Mouse (Mus musculus): ENCODE data around the gene Gm11549. TPM values are rescaled to one million over a fixed set of nuclear protein-coding genes. Genes with fewer than 3 reads are reported as not detected.

Gm11549 gene
- polyA plus RNA-seq, 1 experiment = 19.2 TPM

DNA sequence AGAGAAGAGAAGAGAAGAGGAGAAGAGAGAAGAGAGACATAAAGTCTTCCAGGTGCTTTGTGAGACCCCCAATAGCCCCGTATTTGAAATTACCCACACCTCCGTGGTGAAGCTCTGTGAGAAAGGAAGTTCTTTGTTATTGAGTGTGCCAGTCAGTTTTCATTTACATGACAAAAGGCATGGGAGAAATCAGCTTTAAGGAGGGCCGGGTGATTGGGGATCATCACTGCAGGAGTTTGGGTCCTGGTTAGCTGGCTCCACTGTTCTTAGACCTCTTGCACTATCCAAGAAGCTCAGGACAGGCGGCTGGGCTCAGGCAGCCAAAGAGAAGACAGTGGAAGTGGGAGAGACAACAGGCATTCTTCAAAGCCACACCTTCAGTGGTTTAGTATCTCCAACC lies 524 bp upstream of the Gm11549 start:
- no peak for DNase-seq (ENCODE audit: extremely low spot score in 1 of 2, low spot score in 1 of 2)

DNA sequence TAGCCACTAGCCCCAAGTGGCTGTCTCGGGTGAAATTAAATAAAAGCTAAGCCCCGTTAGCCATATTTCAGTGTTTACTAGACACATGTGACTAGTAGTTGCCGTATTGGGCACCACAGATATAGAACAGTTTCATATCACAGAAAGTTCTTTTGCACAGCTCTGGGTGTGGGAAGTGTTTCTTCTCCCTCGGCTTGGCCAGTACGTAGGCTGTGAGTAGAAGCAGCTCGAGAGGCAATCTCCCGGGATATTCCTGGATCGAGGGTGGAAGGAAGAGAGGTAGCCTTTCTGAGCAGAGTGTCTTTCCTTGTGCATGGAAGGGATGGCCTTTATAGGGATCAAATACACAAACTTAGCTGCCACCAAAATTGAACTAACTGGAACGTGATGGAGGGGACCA lies 5.4 kb downstream of the Gm11549 start:
- DNase-seq (ENCODE audit: extremely low spot score in 1 of 2, low spot score in 1 of 2) = peak; percentile 76 to 81

- no peak for DNase-seq (ENCODE audit: extremely low spot score in 1 of 2, low spot score in 1 of 2)
Measured at GRCm38 (mm10) chr3:36511491-36511890, 10.1 kb downstream of the Gm11549 start.

DNA sequence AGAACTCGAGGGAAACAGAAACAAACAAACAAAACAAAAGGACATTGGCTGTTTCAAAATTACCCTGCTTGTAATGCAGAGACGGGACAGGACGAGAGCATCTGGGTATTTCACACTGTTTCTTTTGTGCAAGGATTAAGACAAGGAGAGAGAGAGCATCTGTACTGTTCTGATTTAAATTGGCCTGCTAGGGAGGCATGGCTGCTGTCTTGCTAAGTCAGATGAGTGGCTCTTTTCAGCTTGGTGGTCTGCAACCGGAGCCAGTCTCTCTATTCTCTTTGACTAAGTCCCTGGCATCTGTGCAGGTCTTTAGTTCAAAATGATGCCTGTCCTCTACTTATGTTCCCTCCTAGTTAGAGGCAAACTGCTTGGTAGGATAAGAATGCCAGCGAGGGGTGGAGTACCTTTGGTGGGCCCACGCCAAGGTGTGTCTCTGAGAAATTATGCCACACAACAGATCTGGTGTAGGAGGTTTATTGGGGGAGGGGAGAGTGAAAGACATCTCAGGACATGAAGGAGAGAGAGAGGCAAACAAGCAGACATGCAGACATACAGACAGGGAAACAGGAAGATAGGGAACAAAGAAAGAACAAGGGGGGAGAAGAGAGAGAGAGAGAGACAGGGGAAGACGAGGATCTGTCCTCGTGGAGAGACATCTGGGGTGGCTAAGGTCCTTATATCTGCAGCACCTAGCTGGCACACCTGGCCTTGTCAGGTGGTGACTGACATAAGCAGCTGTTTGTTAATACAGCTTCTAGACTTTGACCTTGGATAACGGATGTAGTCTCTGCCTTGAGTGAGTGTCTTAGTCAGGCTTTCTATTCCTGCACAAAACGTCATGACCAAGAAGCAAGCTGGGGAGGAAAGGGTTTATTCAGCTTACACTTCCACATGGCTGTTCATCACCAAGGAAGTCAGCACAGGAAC lies 15.5 kb downstream of the Gm11549 start:
- DNase-seq (ENCODE audit: extremely low spot score in 1 of 2, low spot score in 1 of 2) = no peak

GRCm38 (mm10) chr3:36505306-36505705 lies 16.3 kb downstream of the Gm11549 start:
- DNase-seq (ENCODE audit: extremely low spot score in 1 of 2, low spot score in 1 of 2) = no peak

GRCm38 (mm10) chr3:36501546-36501945 lies 20.1 kb downstream of the Gm11549 start:
- DNase-seq (ENCODE audit: extremely low spot score in 1 of 2, low spot score in 1 of 2) = no peak

DNA sequence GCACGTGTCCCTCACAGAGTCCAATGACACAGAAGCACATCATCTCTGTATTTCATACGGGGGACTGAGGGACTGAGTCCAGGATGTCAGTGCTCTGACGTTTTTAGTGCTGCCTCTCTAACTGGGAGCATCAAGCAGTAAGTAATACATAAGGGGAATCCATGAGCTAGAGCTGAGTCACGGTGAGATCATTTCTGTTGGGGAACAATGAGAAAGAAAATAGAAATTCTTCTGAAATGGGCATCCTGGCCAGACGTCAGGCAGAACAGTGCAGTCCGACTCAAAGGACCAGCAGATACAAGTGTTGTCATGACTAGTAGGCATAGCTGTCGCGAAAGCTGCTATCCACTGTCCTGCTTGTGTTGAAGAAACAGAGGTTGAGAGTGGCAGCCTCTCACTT lies 20.6 kb downstream of the Gm11549 start:
- DNase-seq (ENCODE audit: extremely low spot score in 1 of 2, low spot score in 1 of 2) = no peak

DNA sequence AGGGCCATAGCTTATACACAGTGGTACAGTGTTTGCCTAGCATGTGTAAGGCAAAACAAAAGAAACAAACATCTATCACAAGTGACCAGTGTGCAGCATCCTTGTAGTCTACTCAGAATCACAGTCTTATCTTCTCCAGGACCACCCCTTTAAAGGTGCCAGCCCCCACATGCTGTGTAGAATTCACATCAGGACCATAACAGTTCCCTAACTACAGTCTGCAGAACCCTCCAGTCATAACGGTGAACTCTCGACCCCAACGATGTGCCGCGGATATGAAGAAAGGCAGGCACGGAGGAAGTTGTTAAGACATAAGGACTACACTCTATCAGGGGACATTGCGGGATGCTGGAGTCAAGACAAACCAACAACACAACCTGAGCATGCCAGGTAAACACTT lies 22.2 kb downstream of the Gm11549 start:
- DNase-seq (ENCODE audit: extremely low spot score in 1 of 2, low spot score in 1 of 2) = no peak

GRCm38 (mm10) chr3:36498224-36498623 lies 23.4 kb downstream of the Gm11549 start:
- no peak for DNase-seq (ENCODE audit: extremely low spot score in 1 of 2, low spot score in 1 of 2)

- peak; percentile 50 to 88 for DNase-seq (ENCODE audit: extremely low spot score in 1 of 2, low spot score in 1 of 2)
Measured at GRCm38 (mm10) chr3:36496746-36497145, 24.9 kb downstream of the Gm11549 start.

GRCm38 (mm10) chr3:36496273-36496672 lies 25.3 kb downstream of the Gm11549 start:
- DNase-seq (ENCODE audit: extremely low spot score in 1 of 2, low spot score in 1 of 2) = no peak

DNA sequence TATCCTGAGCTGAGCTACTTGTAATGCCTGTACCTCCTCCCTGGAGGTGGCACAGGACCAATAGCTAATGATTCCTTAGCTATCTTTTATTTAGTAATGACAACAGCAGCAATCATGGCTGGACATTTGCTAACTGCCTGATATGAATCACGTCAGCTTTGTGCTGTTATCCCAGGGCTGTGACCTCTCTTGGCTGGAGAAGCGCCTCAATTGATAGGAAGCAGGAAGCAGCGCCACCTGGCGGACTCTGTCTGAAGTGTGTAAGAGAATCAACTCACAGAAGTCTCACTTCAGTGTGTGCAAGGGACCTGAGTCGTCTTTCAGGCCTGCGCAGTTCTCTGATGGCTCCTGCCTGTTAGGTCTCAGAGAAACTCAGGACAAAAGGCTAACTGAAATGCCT lies 26.2 kb downstream of the Gm11549 start:
- peak; percentile 48 to 95 for DNase-seq (ENCODE audit: extremely low spot score in 1 of 2, low spot score in 1 of 2)

DNA sequence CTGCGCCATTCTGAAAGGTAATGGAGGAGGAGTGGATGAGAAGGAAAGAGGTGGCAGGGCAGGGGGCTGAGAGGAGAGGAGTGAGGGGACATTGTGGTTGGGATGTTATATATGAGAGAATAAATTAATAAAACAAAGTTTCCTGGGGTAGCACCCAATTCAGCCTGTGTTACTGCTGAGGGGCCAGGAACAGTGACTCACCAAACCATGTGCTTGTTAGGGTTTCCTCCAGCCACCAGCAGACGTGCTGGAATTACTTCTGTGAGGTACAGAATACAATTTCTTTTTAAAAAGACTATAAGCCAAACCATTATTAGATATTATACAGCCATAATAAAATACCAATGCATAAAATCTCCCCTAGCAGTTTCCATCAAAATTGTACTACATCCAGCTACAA lies 27.0 kb downstream of the Gm11549 start:
- DNase-seq (ENCODE audit: extremely low spot score in 1 of 2, low spot score in 1 of 2) = no peak

GRCm38 (mm10) chr3:36493641-36494283 lies 27.9 kb downstream of the Gm11549 start:
- no peak for DNase-seq (ENCODE audit: extremely low spot score in 1 of 2, low spot score in 1 of 2)

GRCm38 (mm10) chr3:36492716-36493391 lies 28.8 kb downstream of the Gm11549 start:
- DNase-seq (ENCODE audit: extremely low spot score in 1 of 2, low spot score in 1 of 2) = no peak

DNA sequence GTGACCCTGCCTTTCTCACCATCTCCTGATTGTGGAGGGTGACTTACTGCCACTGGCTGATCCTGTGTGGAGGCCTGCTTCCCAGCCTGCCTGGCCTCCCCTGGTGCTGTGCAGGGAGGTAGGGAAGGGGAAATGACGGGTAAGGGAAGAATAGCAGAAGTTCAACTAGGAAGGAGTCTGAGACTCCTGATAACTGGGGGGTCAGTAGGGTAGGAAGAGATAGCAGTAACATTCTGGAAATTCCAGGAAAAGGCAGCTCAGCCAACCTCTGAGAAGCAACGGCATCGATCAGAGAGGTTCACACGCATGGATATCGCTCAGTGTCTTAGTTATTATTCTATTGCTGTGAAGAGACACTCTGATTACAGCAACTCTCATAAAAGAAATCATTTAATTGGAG lies 30.1 kb downstream of the Gm11549 start:
- DNase-seq (ENCODE audit: extremely low spot score in 1 of 2, low spot score in 1 of 2) = no peak

DNA sequence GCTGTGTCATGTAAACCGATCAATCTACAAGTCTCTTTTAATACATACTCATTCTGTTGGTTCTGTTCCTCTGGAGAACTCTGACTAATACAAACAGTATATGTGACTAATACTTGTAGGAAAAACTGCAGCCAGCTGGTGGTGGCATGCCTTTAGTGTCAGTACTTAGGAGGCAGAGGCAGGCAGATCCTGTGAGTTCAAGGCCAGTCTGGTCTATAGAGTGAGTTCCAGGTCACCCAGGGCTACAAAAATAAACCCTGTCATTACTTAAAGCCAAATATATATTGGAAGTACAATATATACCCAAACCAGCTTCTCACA lies 32.1 kb downstream of the Gm11549 start:
- no peak for DNase-seq (ENCODE audit: extremely low spot score in 1 of 2, low spot score in 1 of 2)

GRCm38 (mm10) chr3:36488899-36489589 lies 32.6 kb downstream of the Gm11549 start:
- DNase-seq (ENCODE audit: extremely low spot score in 1 of 2, low spot score in 1 of 2) = no peak

- DNase-seq (ENCODE audit: extremely low spot score in 1 of 2, low spot score in 1 of 2) = no peak
Measured at GRCm38 (mm10) chr3:36488367-36488766, 33.2 kb downstream of the Gm11549 start.

DNA sequence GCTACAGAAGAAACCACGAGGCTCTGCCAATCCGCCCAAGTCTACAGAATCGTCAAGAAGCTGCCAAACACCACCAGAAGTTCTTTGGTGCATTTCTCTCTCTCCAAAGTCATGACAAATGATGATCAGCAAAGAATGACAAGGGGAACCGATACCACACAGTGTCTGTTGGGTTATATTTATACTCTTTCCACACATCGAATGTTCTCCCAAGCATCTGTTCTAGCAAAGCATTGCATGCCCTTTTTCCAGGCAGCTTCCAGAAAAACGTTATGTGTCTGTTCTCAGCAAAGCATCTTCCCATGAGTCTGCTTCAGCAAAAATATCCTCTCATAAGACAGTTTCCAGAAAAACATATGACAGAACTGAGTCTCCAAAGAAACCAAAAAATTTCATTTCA lies 34.7 kb downstream of the Gm11549 start:
- DNase-seq (ENCODE audit: extremely low spot score in 1 of 2, low spot score in 1 of 2) = no peak

DNA sequence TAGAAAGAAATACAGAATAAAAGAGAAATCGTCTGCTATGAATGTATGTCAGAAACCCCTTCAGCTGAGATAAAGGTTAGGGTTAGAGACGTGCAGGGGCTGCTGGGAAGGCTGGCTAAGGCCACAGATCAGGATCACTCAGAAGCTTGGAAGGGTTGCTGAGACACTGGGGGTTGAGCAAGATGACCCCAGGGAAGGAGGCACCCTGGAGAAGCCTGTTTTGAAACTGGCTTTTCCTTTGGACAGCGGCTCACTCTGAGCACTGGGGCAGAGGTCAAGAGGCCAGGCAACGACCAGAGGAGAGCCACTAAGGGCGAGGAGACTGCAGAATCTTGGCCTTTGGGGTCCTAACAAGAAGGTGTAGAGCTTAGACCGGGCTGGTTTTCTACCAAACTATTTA lies 35.4 kb downstream of the Gm11549 start:
- no peak for DNase-seq (ENCODE audit: extremely low spot score in 1 of 2, low spot score in 1 of 2)
